Comparison of ENCODE assay signal across 7 mouse cellular contexts in the genomic region with DNA sequence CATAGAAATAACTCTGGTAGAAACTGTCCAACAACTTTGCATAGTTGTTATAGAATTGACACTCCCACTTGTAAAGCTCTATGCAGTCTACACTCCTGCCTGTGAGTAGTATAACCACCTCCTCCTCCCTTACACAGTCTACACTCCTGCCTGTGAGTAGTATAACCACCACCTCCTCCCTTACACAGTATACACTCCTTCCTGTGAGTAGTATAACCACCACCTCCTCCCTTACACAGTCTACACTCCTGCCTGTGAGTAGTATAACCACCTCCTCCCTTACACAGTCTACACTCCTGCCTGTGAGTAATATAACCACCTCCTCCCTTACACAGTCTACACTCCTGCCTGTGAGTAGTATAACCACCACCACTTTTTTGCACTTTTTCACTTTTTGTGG. TPM values are rescaled to one million over a fixed set of nuclear protein-coding genes. Genes with fewer than 3 reads are reported as not detected.
DNase-seq lines count a peak whose midpoint lies in the region; ATAC-seq and TF ChIP-seq lines count a peak whose summit lies in the region.
"Not testable (repeated sequence)": the region's sequence is repeated elsewhere in the genome, so short reads cannot be mapped to it uniquely, and the experiment has no call there.

No protein-coding gene starts in this region.

- DNase-seq in adipocyte (ENCODE audit: low spot score) = peak; percentile 77
- DNase-seq in hindbrain, postnatal 0 days (ENCODE audit: low spot score) = peak; percentile 7
- peak; percentile 3 for DNase-seq in limb, embryonic 14.5 days (ENCODE audit: low spot score)

- ATAC-seq in embryonic facial prominence, embryonic 13.5 days (ENCODE audit: insufficient number of reproducible peaks, insufficient read depth, low FRiP score, low TSS enrichment, low read depth) = peak; percentile 94
- ATAC-seq in granulocyte monocyte progenitor cell, adult 5-6 weeks (replicated peaks; ENCODE audit: poor library complexity, severe bottlenecking) = peak; percentile 76
- ATAC-seq in hindbrain, postnatal 0 days = peak; percentile 88
- 0 out of 2 replicates have a peak, but pooled peaks have one; percentile 60 for ATAC-seq in limb, embryonic 14.5 days (ENCODE audit: low FRiP score, low read depth)
- ATAC-seq in megakaryocyte-erythroid progenitor cell, adult 5-6 weeks (replicated peaks; ENCODE audit: low FRiP score, low TSS enrichment, poor library complexity, severe bottlenecking) = peak; percentile 99
- peak; percentile 90 for ATAC-seq in neural tube, embryonic 15.5 days (ENCODE audit: low FRiP score)

- not testable (repeated sequence) for TF ChIP-seq CTCF in hindbrain, postnatal 0 days (IDR thresholded peaks at IDR 0.05; ENCODE audit: low read depth)

- H3K4me1 ChIP-seq in embryonic facial prominence, embryonic 13.5 days; hindbrain, postnatal 0 days (ENCODE audit: insufficient read depth, low read length); limb, embryonic 14.5 days (ENCODE audit: control insufficient read depth, insufficient read depth, low read length); neural tube, embryonic 15.5 days: not testable (repeated sequence)

- H3K4me2 ChIP-seq in embryonic facial prominence, embryonic 13.5 days; hindbrain, postnatal 0 days (ENCODE audit: low read depth, low read length); limb, embryonic 14.5 days (replicated peaks; ENCODE audit: low read depth, low read length, severe bottlenecking); neural tube, embryonic 15.5 days: not testable (repeated sequence)

- H3K4me3 ChIP-seq in embryonic facial prominence, embryonic 13.5 days; hindbrain, postnatal 0 days (ENCODE audit: low read length); limb, embryonic 14.5 days (replicated peaks; ENCODE audit: low read length); neural tube, embryonic 15.5 days (replicated peaks): not testable (repeated sequence)

- not testable (repeated sequence) for H3K9ac ChIP-seq in embryonic facial prominence, embryonic 13.5 days; hindbrain, postnatal 0 days (replicated peaks; ENCODE audit: low read length); limb, embryonic 14.5 days (ENCODE audit: low read depth, low read length, severe bottlenecking); neural tube, embryonic 15.5 days (replicated peaks)

- H3K27ac ChIP-seq in embryonic facial prominence, embryonic 13.5 days; hindbrain, postnatal 0 days; limb, embryonic 14.5 days (replicated peaks; ENCODE audit: low read depth, low read length); neural tube, embryonic 15.5 days (replicated peaks): not testable (repeated sequence)

- not testable (repeated sequence) for H3K27me3 ChIP-seq in embryonic facial prominence, embryonic 13.5 days; hindbrain, postnatal 0 days (ENCODE audit: insufficient read depth, low read length); limb, embryonic 14.5 days (ENCODE audit: control insufficient read depth, insufficient read depth, low read length); neural tube, embryonic 15.5 days (replicated peaks)

- H3K9me3 ChIP-seq in embryonic facial prominence, embryonic 13.5 days; hindbrain, postnatal 0 days (ENCODE audit: low read length); limb, embryonic 14.5 days (ENCODE audit: control insufficient read depth, low read length); neural tube, embryonic 15.5 days (replicated peaks): not testable (repeated sequence)

- peaks cover 41% of the 10 kb centered on the region for H3K36me3 ChIP-seq in embryonic facial prominence, embryonic 13.5 days
- not testable (repeated sequence) for H3K36me3 ChIP-seq in hindbrain, postnatal 0 days (ENCODE audit: insufficient read depth, low read length)
- H3K36me3 ChIP-seq in limb, embryonic 14.5 days (ENCODE audit: control insufficient read depth, insufficient read depth, low read length) = peaks cover 33% of the 10 kb centered on the region
- peaks cover 33% of the 10 kb centered on the region for H3K36me3 ChIP-seq in neural tube, embryonic 15.5 days

- not testable (repeated sequence) for TF ChIP-seq POLR2A in limb, embryonic 14.5 days (IDR thresholded peaks at IDR 0.05; ENCODE audit: borderline replicate concordance, extremely low read depth, insufficient read depth, insufficient read length)

RNA-seq across cellular contexts. Expression of a gene that starts 27.7 kb away (rescaled TPM):
- 12.9 and 13.3 TPM in 2 replicates for polyA plus RNA-seq in embryonic facial prominence, embryonic 13.5 days (2015; fragmentation: Nextera tagmentation; extraction: Ambion mirVana)
- 44.9 and 46.9 TPM in 2 replicates for total RNA-seq in granulocyte monocyte progenitor cell, adult 5-6 weeks (2014; fragmentation: Nextera tagmentation)
- 26.1 and 32.1 TPM in 2 replicates for total RNA-seq in granulocyte monocyte progenitor cell, adult 5-6 weeks (2017)
- total RNA-seq in hindbrain, postnatal 0 days (2014; rRNA removed) = 27.3 and 35.0 TPM in 2 replicates
- 7.6 and 9.2 TPM in 2 replicates for polyA plus RNA-seq in hindbrain, postnatal 0 days (2015; fragmentation: Nextera tagmentation; extraction: Ambion mirVana)
- 34.4 and 37.1 TPM in 2 replicates for polyA plus RNA-seq in limb, embryonic 14.5 days (2012; rRNA removed)
- polyA plus RNA-seq in limb, embryonic 14.5 days (2014; fragmentation: Nextera tagmentation; extraction: Ambion mirVana) = 13.3 and 13.5 TPM in 2 replicates
- total RNA-seq in megakaryocyte-erythroid progenitor cell, adult 5-6 weeks (2014; fragmentation: Nextera tagmentation) = 64.5 and 74.0 TPM in 2 replicates
- total RNA-seq in megakaryocyte-erythroid progenitor cell, adult 5-6 weeks (2017) = 30.2 and 36.3 TPM in 2 replicates
- polyA plus RNA-seq in neural tube, embryonic 15.5 days (2015; fragmentation: Nextera tagmentation; extraction: Ambion mirVana) = 10.2 and 12.4 TPM in 2 replicates

Comparison
In these comparisons a context has a peak if more than half of its experiments do, and no peak if none do; other contexts are left out.
1. DNase-seq: peak in every context shown above with its lines; median percentile 77 in adipocyte; 7 in hindbrain, postnatal 0 days; 3 in limb, embryonic 14.5 days.